Mouse (Mus musculus) kidney, adult 18-20 months (tissue): ENCODE measurements around the gene Tead4.
"Not testable (repeated sequence)": the region's sequence is repeated elsewhere in the genome, so short reads cannot be mapped to it uniquely, and the experiment has no call there.

Experiments
- DNase-seq: peaks from one replicate; pipeline ENCODE4 v3.0.0; 2021

Gene Tead4

DNA sequence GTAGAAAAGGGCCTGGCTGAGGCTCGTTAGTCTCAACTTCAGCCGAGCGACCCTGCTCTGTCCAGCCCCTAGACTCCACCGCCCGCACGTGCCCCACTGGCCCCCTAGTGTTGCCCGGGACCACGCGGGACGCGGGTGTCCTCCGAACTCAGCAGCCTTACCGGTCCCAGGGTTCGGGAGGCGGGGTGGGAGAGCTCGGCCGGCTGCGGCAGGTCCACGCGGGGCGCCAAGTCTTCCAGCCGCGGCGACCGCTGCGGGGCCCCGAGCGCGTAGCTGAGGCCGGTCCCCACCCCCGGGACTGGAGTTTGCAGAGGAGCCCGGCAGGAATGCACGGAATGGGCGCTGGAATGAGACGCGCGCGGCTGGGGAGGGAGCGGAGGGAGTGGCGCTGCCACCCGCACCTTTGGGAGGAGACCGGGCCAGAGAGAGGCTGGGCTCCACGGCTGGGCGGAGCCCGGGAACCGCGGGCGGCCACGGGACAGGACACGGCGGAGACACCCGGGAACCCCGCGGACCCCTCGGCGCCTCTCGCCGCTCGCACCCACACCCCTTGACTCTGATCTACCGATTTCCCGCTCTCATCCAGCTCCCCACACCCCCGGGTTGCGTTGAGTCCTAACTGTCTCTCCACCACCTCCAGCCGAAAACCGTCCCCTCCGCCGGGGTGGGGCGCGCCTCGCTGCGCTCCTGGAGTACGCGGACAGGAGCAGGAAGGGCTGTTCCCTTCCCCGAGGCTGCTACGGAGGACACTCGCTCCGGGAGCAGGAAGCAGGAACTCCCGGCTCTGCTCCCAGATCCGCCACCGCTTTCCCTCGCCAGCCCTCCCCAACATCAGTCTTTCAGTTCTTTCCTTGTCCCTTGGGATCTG is at the start of gene Tead4:
Tead4 (minus strand) TSS at position 690 of the 868 bp plus-strand sequence.
- peak; percentile 87 for DNase-seq

DNA sequence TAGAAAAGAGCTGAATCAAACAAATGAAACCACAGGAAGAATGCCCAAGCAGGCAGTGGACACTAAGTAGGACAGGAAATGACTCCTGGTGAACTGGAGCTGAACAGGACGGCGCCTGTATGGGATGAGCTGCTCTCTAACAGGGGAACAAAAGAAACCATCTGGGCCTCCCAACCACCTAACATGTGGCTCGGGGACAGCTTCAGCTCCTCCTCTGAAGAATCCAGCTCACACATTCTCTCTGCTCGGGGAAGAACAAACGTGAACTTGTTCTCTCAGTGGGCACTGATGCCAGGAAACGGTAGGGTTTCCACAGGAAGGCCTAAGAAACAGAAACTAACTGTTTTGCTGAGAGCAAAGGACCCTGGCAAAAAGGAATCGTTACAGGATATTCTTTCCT is 49.1 kb upstream of the Tead4 start:
- no peak for DNase-seq

GRCm38 (mm10) chr6:128346782-128347181 is 46.2 kb upstream of the Tead4 start:
- no peak for DNase-seq

DNA sequence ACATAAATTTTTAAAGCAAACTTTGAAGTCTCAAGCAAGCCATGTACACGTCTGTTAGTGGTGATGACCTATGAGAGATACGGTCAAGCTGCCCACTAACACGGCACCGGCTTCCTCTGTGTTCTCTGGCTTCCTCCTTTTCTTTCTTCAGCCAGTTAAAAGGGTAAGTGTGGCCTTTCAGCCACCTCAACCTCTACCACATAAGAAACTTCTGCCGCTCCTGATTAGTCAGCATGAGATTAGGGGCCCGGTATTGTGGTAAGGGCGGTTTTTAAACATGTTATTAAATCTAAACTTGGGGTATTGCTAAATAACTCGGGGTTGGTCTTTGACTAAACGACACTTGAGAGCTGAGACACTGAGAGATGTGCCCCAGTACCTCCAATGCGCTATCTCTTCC is 45.0 kb upstream of the Tead4 start:
- DNase-seq, result no peak

DNA sequence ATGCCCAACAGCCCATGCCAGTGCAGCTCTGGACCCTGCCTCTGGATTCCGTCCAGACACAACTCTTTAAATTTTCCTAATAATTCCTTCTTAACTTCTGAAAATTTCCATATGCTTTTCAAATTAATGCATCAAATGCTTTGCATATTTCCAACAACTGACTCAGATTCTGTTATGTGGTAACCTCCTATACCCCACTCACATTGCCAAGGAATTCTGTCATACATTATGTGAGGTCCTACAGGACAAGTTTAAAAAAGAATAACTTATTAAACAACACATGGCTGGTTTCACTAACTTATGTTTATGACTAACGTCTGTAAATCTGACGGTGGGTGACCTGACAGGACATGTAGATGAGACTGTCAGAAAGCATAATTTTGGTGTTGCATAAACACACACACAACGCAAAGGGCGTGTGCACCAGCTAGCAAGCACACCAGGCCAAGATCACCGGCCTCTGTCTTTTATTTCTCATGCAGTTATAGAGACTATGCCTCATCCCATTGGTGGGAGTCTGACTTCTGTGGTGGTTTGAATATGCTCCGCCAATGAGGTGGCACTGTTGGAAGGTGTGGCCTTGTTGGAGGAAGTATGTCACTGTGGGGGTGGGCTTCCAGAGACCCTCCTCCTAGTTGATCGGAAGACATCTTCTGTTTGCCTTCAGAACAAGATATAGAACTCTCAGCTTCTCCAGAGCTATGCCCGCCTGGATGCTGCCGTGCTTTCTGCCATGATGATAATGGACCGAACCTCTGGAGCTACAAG is 41.5 kb upstream of the Tead4 start:
- DNase-seq, result no peak

DNA sequence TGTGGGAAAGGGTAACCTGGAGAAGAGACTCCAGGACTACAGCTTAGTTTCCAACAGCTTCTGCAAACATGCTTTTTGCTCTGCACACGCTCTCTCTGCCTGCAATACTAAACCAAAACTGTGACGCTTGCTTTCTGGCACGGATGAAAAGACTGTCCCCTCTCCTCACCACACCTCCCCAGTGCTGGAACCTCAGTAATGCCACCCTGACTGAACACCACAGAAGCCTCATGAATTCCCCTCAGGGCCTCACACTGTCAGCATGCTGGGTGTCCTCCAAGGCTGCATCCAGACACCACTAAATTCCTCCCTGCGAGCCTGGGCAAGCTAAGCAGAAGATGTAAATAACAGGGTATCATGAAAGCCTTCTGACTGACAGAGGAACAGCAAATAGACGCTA is 38.3 kb upstream of the Tead4 start:
- DNase-seq, result no peak

- DNase-seq, result no peak
These were observed 36.8 kb upstream of the Tead4 start for GRCm38 (mm10) chr6:128337467-128337866.

GRCm38 (mm10) chr6:128334397-128335124 is 33.9 kb upstream of the Tead4 start:
- DNase-seq, result peak; percentile 74

- peak; percentile 63 for DNase-seq
These were observed 17.7 kb upstream of the Tead4 start for GRCm38 (mm10) chr6:128318317-128318716.

DNA sequence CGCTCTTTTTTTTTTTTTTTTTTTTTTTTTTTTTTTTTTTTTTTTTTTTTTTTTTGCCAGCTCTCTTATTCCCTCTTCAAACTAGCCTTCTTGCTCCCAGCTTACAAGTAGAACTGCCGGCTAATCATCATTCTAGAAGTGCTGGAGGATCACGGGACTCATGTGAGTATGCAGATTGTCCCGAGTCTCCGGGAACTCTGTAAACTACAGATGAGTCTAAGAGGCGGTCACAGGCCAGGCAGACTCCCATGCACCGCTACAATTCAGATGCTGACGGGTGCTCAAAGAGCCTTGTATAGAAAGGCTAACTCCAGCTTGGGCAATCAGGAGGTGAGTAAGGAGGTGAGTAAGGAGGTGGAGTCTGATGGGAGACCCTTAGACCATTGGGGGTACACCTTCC is 15.0 kb upstream of the Tead4 start:
- DNase-seq, result no peak

- DNase-seq, result no peak
These were observed 14.2 kb upstream of the Tead4 start for GRCm38 (mm10) chr6:128314796-128315195.

- DNase-seq, result peak; percentile 77
These were observed 7.7 kb upstream of the Tead4 start for GRCm38 (mm10) chr6:128308311-128308710.

DNA sequence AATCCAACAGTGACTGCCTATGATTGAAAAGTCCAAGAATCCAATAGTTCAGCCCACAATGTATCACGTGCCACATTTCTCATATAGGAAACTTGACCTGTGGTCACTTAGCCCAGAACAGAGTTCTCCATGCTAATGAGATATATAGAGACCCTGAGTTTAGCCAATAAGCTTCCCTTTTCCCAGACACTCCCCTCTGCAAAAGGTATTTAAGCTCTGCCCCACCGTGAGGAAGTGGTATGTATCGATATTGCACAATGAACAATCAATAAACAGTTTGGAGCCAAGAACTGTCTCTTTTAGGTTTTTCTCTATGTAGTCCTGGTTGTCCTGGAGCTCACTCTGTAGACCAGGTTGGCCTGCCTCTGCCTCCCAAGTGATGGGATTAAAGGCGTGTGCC is 4.2 kb upstream of the Tead4 start:
- DNase-seq, result no peak

DNA sequence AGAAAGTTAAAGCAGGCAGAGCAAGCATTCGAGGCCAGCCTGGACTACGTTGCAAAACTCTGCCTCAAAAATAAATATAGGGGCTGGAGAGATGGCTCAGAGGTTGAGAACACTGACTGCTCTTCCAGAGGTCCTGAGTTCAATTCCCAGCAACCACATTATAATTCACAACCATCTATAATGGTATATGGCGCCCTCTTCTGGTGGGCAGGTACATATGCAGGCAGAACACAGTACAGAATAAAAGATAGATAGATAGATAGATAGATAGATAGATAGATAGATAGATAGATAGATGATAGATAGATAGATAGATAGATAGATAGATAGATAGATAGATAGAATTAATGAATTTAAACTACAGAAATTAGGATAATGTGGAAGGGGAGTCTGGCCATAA is 2.0 kb upstream of the Tead4 start:
- not testable (repeated sequence) for DNase-seq

- no peak for DNase-seq
These were observed 1.3 kb upstream of the Tead4 start for GRCm38 (mm10) chr6:128301891-128302290.

DNA sequence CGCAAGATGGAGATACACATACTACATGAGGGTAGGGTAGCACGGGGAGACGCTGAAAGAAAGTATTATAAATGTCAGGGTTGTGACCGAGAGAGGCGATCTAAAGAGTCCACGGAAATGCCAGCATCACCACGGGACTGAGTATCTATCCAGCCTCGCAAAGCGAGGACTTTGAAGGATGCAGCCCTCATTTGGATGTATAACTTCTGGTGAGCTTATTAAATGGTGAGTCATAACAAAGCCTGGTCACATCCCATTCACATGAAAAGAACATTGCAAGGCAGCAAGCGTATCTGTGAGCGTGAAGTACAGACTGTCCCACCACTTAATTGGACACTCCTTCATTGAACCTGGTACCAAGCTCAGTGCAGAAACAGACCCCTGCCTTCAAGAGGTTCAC is 835 bp upstream of the Tead4 start:
- no peak for DNase-seq

- peak; percentile 18 for DNase-seq
These were observed 1.1 kb downstream of the Tead4 start for GRCm38 (mm10) chr6:128299292-128300133.

DNA sequence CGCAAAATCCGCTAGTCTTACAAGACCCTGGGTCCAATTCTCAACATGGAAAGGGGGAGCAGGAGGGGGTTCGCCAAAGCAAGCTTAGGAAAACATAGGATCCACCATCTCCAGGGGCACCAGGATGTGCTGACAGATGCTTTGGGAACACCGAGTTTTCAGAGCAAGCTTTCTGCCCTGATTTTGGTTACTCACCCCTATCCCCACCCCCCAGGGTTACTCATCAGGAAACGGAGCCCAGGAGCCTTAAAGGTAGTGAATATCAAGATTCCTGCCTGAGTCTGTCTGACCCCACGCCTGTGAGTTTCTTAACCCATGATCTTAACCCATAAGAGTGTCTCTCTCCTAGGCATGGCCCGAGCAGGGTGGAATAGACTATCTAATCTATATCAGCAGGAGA is 2.4 kb downstream of the Tead4 start:
- DNase-seq, result no peak

DNA sequence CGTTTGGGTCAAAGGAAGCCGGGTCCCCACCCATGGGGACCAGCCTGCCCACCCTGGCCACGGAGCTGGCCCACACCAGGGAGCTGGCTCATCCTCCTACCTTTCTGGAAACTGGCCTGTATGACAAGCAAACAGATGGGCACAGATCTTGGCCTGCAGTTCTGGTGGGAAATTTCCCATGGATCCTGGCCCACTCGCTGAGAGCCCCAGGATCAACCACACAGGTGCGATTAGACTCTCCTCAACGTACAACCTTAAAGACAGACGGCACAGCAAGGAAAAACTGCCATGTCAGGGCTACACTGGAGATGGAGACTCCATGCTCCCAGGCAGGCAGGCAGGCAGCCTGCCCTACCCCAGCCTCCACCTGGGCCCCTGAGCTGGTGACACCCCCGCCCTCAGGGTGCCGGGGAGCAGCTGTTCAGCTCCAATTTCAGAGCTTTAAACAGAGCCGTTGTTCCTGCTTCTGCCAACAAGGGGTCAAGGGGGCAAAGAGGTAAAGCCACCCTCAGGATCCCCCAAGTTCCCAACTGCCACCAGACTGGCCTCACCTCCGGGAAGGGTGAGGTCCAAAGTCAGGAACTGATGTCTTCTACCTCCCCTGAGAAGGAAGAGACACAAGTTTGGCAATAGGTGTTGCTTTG is 3.8 kb downstream of the Tead4 start:
- DNase-seq, result no peak

- DNase-seq, result peak; percentile 80
These were observed 4.5 kb downstream of the Tead4 start for GRCm38 (mm10) chr6:128295876-128296749.

DNA sequence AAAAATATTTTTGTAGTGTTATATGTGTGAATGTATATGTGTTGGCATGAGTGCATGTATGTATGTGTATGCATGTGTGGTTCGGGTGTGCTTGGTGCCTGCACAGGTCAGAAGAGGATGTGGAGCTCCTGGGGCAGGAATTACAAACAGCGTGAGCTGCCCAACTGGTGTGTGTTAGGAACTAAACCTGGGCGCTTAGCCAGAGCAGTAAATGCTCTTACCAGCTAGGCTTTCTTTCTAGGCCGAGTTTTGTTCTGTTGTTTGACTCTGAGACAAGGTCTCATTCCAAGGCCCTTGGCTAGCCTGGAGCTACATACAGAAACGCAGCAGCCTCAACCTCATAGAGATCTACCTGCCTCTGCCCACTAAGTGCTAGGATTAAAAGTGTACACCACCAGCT is 9.3 kb downstream of the Tead4 start:
- DNase-seq, result no peak
